Comparison of ENCODE assay signal across 10 mouse cellular contexts in the genomic region with DNA sequence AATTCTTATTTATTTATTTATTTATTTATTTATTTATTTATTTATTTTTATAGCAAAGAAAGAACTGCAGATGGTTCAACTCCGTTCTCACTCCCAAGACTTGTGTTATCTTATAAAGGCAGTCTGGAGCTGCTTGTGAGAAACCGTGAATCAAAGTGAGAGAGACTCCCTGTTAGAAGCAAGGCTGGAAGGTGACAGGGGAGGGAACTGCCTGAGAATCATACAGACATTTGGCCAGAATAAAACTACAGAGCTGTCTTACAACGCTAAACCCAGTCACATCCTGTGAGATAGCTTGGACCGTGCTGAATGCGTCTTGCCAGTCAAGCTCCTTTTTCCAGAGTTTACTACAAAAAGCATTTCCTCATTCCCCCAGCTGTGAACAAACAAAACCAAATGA. TPM values are rescaled to one million over a fixed set of nuclear protein-coding genes. Genes with fewer than 3 reads are reported as not detected.
DNase-seq lines count a peak whose midpoint lies in the region; ATAC-seq lines count a peak whose summit lies in the region.
"Had no signal": no experiment of that assay in that cellular context is flagged by ENCODE, and none has a peak within 500 bp of the region (broad histone marks: within the 10 kb centered on the region; RNA-seq: fewer than 3 reads in every experiment).

No protein-coding gene starts in this region.

- 85% methylated on average over 5 of the region's 5 CpGs for WGBS in forebrain, embryonic 13.5 days
- 89% methylated on average over 5 of the region's 5 CpGs for WGBS in forebrain, embryonic 11.5 days

- no peak overlapping the region for H3K4me2 ChIP-seq in forebrain, embryonic 13.5 days
- no peak overlapping the region for H3K4me2 ChIP-seq in forebrain, embryonic 11.5 days (ENCODE audit: low read depth, low read length, severe bottlenecking)

- no peak overlapping the region for H3K9ac ChIP-seq in forebrain, embryonic 13.5 days
- no peak overlapping the region for H3K9ac ChIP-seq in forebrain, embryonic 11.5 days (ENCODE audit: low read length)

- H3K4me1 ChIP-seq in forebrain, embryonic 13.5 days: peaks cover 20% of the 10 kb centered on the region
- H3K4me1 ChIP-seq in forebrain, embryonic 11.5 days (replicated peaks; ENCODE audit: control insufficient read depth, insufficient read depth, low read length): no peaks in the 10 kb centered on the region

- no peak overlapping the region for H3K4me3 ChIP-seq in forebrain, embryonic 13.5 days
- no peak overlapping the region for H3K4me3 ChIP-seq in forebrain, embryonic 11.5 days (ENCODE audit: low read depth, low read length)

- DNase-seq in forebrain, embryonic 11.5 days (ENCODE audit: low spot score): no peak
- peak; percentile 25 to 28 for DNase-seq in kidney, postnatal 36 days
- DNase-seq in kidney, postnatal 10 days: no peak
- DNase-seq in heart, adult 9 months (ENCODE audit: low spot score in 2 of 2): peak; percentile 30 to 41
- peak; percentile 38 for DNase-seq in lung, postnatal 10 days
- no peak for DNase-seq in layer of hippocampus, adult 9-10 months (ENCODE audit: low spot score)
- no peak for DNase-seq in thymus, postnatal 14 days

- H3K36me3 ChIP-seq in forebrain, embryonic 13.5 days (ENCODE audit: poor library complexity, severe bottlenecking): no peaks in the 10 kb centered on the region
- H3K36me3 ChIP-seq in forebrain, embryonic 11.5 days (ENCODE audit: control insufficient read depth, insufficient read depth, low read length): no peaks in the 10 kb centered on the region

- no peaks in the 10 kb centered on the region for H3K27me3 ChIP-seq in forebrain, embryonic 13.5 days
- no peaks in the 10 kb centered on the region for H3K27me3 ChIP-seq in forebrain, embryonic 11.5 days (ENCODE audit: control insufficient read depth, insufficient read depth, low read length)

- H3K9me3 ChIP-seq in forebrain, embryonic 13.5 days (replicated peaks): peaks cover 3% of the 10 kb centered on the region; the same call in 1 of the 2 replicates
- no peaks in the 10 kb centered on the region for H3K9me3 ChIP-seq in forebrain, embryonic 11.5 days (ENCODE audit: control insufficient read depth, low read length)

- ATAC-seq in forebrain, embryonic 13.5 days: peak; percentile 14; the same call in 1 of the 2 replicates
- no peak for ATAC-seq in forebrain, embryonic 11.5 days (replicated peaks; ENCODE audit: low FRiP score)

- no peak overlapping the region for H3K27ac ChIP-seq in forebrain, embryonic 13.5 days
- no peak overlapping the region for H3K27ac ChIP-seq in forebrain, embryonic 11.5 days (ENCODE audit: low read depth, low read length)

RNA-seq across cellular contexts. Expression of gene 4930558K02Rik, which starts 59.0 kb away (rescaled TPM):
- polyA plus RNA-seq in forebrain, embryonic 13.5 days (2015; fragmentation: Nextera tagmentation; extraction: Ambion mirVana): not detected in 2 replicates
- polyA plus RNA-seq in forebrain, embryonic 11.5 days (2014; fragmentation: Nextera tagmentation; extraction: Ambion mirVana): not detected in 2 replicates
- polyA plus RNA-seq: brain, embryonic 14.5 days; embryonic facial prominence, embryonic 11.5 days had no signal

Comparison
In these comparisons a context has a peak if more than half of its experiments do, and no peak if none do; other contexts are left out.
1. DNase-seq: peak in kidney, postnatal 36 days (2 of 2), heart, adult 9 months (2 of 2) and lung, postnatal 10 days (single experiment); none in forebrain, embryonic 11.5 days (single experiment), kidney, postnatal 10 days (single experiment), layer of hippocampus, adult 9-10 months (single experiment) and thymus, postnatal 14 days (single experiment).